Mouse (Mus musculus) cerebellum, postnatal 25 days (tissue): ENCODE data around the gene Kif16b.

Experiments used
- DNase-seq, 2 experiments: peaks; one replicate each; pipeline ENCODE4 v3.0.0; 2021; ENCODE audit warnings: mixed read lengths in 2 of 2

The Kif16b gene

DNA sequence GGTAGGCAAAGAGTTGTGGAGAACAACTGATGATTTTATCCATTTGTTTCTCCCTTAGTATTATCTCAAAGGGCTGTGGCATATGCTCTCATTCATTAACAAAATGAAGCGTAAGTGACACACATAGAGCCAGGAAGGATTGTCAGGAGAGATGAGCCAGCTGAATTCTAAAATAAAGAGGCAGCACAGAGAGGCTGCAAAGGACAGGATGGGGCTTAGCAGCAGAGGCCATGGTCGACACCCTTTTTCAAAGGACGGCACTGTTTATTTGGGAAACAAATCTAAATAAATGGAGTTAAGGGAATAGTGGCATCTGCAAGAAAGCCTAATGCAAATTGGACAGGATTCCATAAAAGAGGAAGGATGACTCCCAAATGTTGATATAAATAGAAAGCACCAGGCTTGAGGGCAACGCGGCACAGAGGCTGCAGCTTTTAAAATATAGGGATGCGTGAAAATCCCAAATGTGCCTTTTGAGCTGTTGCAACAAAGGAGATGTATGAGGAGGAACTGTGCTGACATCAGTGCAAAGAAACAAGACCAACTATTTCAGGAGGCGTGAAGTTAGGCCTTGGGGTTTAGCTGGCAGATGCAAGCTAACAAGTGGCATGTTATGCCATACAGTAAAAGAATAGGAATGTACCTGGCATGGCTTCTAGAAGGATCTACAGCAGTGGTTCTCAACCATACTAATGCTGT lies 265.6 kb downstream of the Kif16b start:
- peak; percentile 31 to 32 for DNase-seq

DNA sequence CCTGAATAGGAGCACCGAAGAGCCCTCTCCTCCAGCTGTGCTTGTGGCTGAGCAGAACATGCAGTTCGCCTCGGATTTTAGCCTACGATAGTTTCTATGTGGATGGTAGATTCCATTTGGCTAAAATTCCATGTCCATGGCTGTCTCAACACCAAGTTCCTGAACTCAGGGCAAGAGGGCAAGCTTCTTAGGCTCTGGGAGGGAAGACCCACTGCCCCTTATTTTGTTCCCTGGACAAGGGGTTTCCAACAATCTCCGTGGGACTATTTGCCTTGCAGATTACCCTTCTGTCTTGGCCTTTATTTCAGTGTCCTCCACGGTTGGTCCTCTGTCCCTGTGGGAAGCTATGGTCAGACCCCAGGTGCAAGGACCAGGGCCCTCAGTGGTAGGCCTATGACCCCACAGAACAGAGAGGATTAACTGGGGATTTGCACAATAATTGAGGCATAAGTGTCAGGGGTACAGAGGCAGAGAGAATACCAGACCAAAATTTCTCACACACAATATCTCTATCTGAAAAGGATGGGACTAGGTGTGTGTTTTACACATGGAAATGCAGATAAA lies 267.3 kb downstream of the Kif16b start:
- no peak for DNase-seq

DNA sequence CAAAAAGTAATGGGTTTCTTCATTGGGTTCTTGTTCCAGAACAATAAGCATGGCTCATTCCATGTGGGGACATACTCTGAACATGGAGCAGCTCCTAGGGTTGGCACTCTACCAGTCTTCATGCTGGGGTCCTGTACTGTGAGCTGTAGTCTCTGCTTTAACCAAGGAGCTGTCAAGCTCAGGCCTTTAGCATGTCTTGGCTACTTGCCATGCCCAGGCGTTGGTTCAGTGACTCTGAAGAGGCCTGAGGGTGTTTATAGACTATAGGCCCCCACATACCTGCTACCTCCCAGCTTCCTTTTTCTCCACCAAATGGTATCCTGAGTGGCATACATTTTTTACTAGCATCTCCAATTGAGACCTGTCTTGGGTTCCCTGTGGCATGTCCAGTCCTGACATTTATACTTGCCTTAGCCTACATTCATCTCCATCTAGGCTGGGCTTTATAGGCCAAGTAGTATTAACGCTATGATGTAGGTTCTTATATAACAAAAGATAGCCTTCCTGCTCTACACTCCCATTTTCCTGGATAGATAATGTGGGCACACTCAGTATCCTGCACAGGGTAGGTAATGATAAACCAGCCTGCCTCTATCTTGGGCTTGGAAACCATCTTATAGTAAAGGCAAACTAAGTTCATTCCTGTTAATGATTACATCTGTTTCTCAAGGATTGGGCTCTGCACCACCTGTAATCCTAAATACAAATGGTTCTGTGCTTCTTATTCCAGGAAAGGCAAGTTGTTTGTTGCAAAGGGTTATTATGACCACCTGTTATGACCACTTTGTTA lies 271.6 kb downstream of the Kif16b start:
- DNase-seq, result peak in 1 of 2 experiments; percentile 54

DNA sequence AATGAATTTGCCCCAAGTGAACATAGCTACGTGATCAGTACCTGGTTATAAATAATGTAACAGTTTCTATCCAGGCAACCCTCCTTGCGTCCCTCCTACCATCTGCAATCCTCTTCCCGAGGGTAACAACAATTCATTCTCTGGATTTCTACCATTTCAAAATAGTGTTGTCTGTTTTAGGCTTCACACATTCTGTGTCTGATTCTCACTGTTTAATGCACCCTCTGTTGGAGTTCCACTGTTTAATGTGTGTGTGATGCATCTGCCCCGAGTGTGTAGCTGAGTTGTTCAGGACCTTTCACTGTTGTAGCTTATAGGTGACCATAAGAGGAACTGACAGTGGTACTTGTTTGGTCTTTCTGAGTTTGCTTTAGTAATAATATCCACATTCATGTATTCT lies 275.6 kb downstream of the Kif16b start:
- no peak for DNase-seq

DNA sequence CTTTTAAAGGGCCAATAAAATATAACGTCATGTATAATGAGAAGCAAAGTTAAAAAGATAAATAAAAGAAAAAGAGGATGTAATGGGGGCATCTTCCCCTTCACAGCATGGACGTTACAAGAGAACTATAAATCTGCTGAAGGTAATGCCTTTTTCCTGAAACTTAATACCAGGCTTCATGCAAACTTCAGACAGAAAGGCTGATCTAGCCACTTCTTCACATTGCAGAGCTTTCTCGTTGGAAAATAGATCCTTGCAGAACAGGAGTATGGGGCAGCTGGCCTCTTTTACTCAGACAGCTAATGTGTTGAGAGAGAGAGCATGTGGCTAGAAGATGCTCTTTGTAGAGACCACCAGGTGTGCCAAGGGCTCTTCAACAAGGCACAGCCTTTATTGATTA lies 276.2 kb downstream of the Kif16b start:
- no peak for DNase-seq

DNA sequence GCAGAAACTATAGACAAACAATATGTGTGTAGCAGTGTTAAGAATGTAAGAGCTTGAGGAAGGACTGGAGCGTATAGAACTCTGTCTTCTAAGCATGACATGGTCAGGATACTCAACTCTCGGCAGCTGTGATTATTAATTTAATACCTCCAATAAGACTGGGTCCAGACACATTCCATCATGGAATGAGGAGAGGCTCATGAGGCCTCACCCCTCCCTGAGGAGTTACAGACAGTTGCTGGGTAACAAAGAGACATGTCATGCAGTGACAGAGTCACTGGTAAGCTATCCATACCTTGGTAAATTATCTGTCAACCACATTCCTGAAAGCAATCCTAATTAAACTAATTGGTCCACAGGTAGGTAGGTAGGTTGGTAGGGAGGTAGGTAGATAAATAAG lies 277.1 kb downstream of the Kif16b start:
- DNase-seq, result no peak

DNA sequence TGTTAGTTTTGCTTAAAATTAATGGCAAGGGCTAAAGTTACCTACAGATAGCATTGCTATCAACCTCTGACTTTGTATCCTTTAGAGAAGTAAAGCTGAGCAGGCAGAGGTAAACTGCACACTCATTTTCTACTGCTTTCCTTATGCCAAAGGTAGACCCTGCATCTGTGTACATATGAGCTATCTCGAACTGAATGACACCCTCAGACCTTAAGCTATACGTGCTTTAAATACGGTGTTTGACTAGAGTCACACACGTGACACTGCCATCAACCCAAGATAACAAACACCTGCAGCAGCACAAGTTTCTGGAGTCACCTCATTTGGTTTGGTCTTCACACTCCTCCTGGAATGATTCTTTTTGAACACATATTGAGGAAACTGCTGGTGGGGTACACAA lies 280.2 kb downstream of the Kif16b start:
- no peak for DNase-seq

DNA sequence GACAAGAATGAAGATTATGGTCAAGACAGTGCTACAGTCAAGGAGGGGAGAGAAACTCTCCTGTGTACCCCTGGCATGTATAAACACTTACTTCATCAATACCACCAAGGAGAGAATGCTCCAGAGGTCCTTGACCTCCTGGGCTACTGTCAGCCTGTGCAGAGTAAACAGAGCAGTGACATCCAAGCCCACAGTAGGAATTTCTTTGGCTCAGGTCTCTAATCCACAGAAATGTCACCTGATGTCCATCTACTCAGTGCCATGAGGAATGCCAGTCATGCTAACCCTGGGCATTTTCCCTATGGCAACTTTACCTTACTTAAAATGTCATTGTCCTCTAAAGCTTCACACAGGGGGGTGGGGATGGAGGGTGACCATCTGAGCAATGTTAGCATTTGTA lies 281.4 kb downstream of the Kif16b start:
- no peak for DNase-seq

DNA sequence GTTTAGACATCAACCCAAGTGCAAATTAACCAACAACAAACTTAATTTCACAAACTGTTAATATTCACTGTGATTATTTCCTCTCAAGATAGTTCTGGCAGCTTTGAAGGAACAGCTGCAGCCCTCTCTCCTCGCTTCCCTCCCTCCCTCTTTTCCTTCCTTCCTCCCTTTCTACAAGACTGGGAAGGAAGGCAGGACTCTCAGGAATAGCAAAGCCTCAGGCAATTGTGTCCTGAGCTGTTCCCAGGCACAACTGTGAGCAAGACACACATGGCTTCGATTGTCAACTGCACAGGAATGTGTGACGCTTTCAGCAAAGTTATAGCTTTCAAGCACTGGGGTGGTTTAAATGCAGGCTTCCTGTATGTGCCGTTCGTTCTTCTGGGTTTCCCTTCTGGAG lies 286.8 kb downstream of the Kif16b start:
- DNase-seq, result no peak

DNA sequence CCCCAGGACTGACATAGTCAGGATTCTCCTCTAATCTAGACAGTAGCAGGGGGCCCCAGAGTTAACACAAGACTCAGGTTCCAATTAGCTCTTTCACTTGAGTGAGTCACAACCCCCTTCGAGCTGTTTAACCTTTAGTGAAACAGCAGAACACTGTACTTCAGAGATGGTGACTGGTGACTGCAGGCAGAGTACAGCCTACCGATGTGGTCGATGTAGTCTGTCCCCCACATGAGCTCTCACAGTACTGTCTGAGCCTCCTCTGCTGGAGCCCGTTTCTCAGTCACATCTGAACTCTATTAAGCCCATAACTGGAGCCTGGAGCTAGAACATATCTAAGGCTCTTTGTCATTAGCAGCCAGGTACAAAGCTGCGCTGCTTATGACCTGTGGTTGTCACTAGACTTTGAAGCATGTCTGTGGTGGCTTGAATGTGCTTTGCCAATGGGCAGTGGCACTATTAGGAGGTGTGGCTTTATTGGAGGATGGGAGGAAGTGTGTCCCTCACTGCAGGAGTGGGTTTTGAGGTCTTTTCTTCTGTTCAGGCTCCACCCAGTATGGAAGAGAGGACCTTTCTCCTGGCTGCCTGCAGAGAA lies 288.9 kb downstream of the Kif16b start:
- no peak for DNase-seq

DNA sequence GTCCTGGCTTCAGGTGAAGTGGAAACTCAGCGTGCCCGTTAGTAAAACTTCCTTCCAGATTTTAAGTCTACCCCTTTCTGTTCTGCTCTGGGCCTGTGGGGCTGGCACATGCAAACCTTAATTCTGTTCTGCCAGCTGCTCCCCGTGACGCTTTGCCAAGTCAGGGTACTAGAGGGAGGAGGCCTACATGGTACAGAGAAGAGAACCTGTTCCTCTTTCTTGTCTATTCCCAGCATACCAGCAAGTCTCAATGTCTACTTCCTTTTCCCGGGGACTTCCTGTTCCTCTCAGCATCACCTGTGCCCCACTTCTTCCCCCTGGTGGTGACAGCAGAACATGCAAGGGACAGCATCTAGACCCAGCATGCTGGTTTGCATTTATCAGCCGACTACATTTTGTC lies 290.2 kb downstream of the Kif16b start:
- peak; percentile 65 to 76 for DNase-seq

DNA sequence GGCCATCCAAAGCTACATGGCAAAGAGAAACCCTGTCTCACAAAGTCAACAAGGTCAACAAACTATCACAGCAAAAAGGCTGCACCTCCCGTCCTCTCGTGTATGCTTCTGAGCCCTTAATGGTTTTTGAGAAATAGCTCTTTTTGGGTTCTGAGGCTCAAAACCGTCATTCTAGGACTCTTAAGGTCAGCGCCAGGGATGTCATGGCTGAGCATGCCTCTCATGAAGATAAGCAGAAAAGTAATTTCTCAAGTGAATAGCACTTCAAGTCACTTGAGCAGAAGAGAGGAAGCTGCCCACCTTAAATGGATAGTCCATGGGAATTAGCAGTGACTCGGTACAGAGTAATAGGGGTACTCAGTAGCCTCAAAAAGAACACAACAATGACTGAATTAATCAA lies 291.1 kb downstream of the Kif16b start:
- DNase-seq, result no peak

DNA sequence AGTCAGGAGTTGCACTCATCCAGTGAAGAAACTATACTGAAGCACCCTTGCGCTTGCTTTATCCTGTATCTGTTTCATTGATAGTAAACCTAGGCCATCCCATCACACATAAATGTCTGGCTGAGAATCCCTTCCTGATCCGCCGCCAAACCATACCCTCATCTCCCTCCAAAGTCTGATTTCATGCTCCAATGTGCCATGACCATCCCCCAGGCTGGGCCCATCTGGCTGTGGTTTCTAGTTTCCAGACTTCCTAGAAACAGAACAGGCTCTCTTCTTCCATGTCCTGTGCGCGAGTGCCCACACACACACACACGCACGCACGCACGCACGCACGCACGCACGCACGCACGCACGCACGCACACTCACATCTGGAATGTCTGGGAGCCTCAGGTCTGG lies 292.6 kb downstream of the Kif16b start:
- peak; percentile 71 to 80 for DNase-seq

DNA sequence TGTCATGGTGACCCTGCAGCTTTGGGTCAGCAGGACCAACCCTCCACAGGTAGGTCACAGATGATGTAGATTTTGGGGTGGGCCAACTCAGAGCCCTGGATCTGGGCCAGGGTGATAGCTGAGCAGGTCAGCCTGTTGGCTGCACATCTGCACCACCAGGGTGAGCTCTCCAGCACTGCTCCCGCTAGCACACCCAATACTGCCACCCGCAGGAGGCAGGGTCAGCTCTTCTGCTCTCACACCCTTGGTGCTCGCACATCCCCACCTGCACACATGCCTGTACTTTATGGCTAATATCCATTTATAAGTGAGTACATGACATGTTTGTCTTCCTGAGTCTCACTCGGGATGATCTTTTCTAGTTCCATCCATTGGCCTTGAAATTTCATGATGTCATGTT lies 296.6 kb downstream of the Kif16b start:
- DNase-seq, result no peak

DNA sequence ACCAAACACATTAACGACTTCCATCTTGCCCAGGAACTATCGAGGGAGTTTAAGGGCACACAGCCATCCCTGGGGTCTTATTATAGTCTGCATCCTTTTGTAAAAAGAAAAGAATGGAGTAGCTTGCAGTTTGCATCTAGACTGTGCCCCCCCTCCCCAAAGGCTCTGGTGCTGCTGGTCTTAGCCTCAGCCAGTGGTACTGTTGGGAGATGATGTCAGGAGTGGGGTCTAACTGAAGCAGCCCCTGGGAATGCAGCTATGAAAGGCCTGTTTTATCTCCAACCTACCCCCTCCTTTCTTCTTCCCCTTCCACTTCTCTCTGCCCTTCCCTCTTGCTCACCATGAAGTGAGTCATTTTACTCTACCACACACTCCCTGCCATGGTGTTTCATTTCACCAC lies 298.1 kb downstream of the Kif16b start:
- no peak for DNase-seq

DNA sequence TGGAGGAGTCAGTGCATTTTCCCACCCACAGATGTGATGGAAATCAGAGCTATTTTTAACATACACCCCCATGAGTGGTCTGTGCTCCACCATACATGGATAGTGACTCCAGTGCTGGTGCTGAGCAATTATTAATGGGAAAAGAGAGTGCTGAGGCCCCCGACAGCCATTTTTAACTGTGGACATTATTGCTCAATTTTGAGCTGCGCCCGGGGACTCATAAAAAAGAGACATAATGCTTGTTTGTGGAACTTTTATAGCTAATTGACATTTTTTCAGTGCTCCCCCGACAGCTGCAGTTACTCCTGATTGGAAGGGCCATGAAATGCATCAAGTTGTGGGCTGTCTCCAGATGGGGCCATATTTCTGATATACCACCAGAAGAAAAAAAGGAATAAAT lies 302.1 kb downstream of the Kif16b start:
- no peak for DNase-seq

DNA sequence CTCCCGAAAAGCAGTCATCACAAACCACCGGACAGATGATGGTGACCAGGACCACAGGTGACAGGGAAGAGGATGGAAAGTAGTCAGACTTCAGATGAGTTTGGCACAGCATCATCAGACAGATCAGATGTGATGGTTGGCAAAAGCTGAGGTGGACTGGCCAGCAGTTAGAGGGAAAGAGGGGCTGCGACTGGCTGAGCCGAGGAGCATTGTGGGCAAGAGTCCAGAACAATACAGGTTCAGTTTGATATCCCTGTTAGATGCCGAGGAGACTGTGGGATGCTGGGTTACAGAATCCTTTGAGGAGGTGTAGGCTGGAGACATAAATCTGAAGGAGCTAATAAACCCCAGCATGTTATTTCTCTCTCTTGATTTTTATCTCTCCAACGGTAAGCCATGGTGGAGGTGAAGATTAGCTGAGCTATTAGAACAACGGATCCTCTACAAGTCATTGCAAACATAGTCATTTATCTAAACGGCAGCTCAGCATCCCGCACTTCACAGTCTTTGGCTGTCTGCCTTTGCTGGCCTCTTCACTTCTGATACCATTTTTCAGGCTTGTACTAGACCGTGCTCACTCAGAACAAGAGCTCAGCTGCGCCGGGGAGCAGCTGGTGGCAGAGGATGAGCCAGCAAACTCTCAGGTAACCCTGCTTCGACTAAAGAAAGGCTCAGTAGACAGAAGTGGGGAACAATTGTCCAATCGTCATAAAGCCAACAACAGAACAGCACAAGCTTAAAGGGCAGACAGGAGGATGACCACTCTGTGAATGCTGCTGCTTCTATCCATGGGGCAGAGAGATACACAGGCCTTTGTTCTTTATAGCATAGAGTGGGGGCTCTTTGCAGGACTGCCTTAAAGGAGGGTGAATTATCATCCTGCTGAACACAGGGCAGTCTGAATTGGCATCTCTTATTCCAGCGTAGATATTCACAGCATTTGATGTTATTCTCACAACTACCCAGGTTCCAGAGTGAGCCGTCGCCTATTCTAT lies 304.9 kb downstream of the Kif16b start:
- peak; percentile 22 to 25 for DNase-seq

DNA sequence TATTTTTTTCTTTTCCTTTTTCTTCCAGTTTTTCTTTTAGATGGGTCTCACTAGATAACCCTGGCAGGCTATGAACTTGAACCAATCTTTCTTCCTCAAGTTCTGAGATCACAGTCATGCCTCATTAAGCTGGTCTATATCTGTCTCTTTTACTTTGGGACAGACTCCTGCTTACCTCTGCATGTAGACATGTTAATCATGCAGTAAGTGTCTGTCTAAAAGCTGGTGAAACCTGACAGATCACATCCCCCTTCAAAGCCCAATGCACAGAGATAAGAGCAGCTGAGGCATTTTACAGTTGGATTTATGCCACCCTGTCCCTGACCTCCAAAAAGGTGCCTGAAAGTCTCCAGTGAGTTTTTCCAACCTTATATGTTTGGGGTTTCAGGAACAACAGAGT lies 310.4 kb downstream of the Kif16b start:
- no peak for DNase-seq

DNA sequence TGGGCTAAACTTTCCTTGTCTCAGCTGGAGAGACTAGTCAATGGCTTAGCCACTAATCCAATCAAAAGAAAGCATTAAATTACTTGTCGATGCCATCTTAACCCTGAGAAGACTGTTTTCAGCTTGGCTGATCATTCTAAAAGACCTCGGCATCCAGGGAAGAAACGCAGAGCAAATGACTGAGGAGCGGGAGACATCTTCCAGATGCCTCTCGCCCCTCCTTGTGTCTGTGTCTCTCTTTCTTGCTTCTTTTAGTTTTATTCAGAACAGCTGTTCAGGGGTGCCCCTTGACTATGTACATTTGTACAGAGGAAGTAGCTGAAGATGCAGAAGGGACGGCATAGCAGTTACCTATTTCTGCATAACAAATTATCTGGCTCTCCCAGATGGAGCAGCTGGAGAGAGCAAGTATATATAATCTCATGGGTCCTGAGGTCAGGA lies 311.0 kb downstream of the Kif16b start:
- no peak for DNase-seq

DNA sequence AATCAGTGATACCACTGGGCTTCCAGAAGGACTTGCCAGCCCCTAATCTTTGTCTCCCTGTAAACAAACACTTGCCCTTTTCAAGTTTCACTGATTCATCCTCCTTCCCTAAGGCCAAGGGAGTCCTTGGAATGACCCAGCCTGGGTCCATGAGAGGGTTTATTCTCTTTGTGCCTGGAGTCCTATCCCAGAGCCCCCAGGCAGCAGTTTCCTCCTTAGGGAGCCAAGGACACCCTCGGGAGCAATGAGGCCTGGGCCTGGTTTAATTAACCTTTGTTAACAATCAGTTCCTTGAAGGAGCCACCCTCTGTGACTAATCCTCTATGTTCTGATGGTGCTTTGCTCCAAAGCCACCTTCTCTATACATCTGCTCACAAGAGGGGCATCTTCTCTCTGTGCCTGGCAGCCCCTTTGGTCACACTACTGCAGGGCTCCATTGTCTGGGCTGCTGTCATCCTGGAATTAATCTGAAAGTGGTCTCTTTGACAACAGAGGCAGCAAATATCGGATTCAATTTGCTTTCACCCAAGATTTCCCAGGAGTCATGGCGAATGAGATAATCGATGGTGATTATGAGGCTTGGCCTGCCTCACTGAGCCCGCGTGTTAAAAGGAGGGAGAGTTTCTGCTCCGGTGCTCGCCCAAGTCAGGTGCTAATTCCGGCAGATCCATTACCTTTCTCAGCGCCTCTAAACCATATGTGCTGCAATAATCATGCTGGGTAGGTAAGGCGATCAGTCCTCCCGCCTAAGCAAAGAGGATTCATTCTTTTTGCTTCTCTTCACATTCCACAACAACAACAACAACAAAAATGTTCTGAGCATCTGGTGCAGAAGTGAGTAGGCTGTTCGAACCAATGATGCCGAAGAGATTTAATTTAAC lies 311.7 kb downstream of the Kif16b start:
- peak in 1 of 2 experiments; percentile 23 for DNase-seq

DNA sequence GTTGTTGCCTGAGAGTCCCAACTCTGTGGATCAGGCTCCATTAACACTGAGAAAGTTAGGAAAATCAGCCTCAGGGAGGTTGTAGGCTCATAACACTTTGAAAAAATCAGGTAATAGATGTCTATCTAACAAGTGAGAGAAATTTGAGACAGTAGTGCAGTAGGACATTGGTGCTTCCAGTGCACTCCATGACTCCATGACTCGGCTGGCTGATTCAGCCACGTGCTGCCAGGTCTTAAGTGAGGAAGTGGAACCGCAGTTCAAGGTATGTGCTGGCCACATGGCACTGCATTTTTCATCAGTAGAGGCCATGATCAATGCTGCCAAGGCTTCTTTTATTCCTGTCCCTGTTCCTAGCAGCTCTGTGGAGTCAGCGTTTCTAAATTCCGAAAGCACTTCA lies 315.5 kb downstream of the Kif16b start:
- DNase-seq, result no peak
